Mouse (Mus musculus) MEL-GATA-1-ER (cell line): ENCODE results near the gene Atp5d.

Experiments
- DNase-seq: peaks from one replicate; pipeline ENCODE4 v3.0.0-alpha.2; 2012; ENCODE audit warnings: low read depth; ENCODE audit errors: extremely low read depth

Atp5d gene

GRCm38 (mm10) chr10:80152071-80152872 is 13.8 kb downstream of the Atp5d start:
- no peak for DNase-seq

GRCm38 (mm10) chr10:80152873-80153260 is 14.4 kb downstream of the Atp5d start:
- no peak for DNase-seq

GRCm38 (mm10) chr10:80153713-80154112 is 15.3 kb downstream of the Atp5d start:
- no peak for DNase-seq

- DNase-seq: no peak
These were observed 16.0 kb downstream of the Atp5d start for GRCm38 (mm10) chr10:80154384-80154783.

GRCm38 (mm10) chr10:80155277-80155676 is 16.8 kb downstream of the Atp5d start:
- no peak for DNase-seq

GRCm38 (mm10) chr10:80156002-80156751 is 17.7 kb downstream of the Atp5d start:
- no peak for DNase-seq

- DNase-seq: no peak
These were observed 18.3 kb downstream of the Atp5d start for GRCm38 (mm10) chr10:80156752-80157053.

- DNase-seq: no peak
These were observed 18.9 kb downstream of the Atp5d start for GRCm38 (mm10) chr10:80157141-80157929.

GRCm38 (mm10) chr10:80158307-80158986 is 20.0 kb downstream of the Atp5d start:
- no peak for DNase-seq

GRCm38 (mm10) chr10:80159021-80159560 is 20.7 kb downstream of the Atp5d start:
- no peak for DNase-seq

- DNase-seq: peak; percentile 96
These were observed 21.4 kb downstream of the Atp5d start for GRCm38 (mm10) chr10:80159561-80160454.

GRCm38 (mm10) chr10:80160455-80161371 is 22.3 kb downstream of the Atp5d start:
- DNase-seq: no peak

GRCm38 (mm10) chr10:80161522-80162242 is 23.2 kb downstream of the Atp5d start:
- no peak for DNase-seq

- no peak for DNase-seq
These were observed 23.8 kb downstream of the Atp5d start for GRCm38 (mm10) chr10:80162243-80162608.

- no peak for DNase-seq
These were observed 24.4 kb downstream of the Atp5d start for GRCm38 (mm10) chr10:80162716-80163299.

- no peak for DNase-seq
These were observed 25.3 kb downstream of the Atp5d start for GRCm38 (mm10) chr10:80163721-80164120.

GRCm38 (mm10) chr10:80164161-80164997 is 25.9 kb downstream of the Atp5d start:
- no peak for DNase-seq
